Mouse (Mus musculus): ENCODE measurements around the gene Hsd3b4.
"Not testable (repeated sequence)": the region's sequence is repeated elsewhere in the genome, so short reads cannot be mapped to it uniquely, and the experiment has no call there.

- not testable (repeated sequence) for TF ChIP-seq GATA1, TAL1 (IDR thresholded peaks at IDR 0.05; ENCODE audit: low read length)
Observed at GRCm38 (mm10) chr3:98496762-98497161, 13.6 kb downstream of the Hsd3b4 start.

Data from erythroblast, embryonic 14.5 days (primary cell).